Mouse (Mus musculus): ENCODE measurements around the gene Celf1. TPM values are rescaled to one million over a fixed set of nuclear protein-coding genes. Genes with fewer than 3 reads are reported as not detected.
A peak's percentile ranks its signal among the peaks of the same experiment; 100 is the strongest.

The Celf1 gene
- polyA plus RNA-seq, 1 experiment: 27.1 TPM

DNA sequence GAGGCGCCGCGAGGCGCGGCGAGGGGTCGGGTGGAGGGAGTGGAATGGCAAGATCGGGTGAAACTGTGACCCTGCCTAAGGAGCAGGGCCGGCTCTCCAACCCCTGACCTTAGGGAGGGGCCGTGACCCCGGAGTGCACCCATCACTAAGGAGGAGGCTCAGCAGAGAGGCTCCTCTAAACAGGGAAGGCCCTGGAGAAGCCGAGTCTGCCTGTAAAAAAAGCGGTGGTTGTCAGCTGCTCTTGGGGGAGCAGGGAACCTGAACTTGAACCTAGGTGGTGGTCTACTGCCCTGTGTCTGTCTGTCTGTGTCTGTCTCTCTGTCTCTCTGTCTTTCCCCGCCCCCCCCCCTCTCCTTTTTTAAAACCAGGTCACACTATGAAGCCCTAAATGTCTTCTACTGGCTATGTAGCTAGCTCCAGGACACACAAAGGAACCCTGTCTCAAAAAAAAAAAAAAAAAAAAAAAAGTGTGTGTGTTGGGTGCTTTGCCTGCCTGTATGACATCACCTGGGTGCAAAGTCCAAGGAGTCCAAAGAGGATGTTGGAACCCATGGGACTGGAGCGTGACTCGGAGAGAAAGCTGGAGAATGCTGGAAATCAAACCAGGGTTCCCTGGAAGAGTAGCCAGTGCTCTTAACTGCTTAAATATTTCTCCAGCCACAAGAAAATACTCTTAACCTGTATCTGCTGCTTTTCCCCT, 22.0 kb upstream of the Celf1 start:
- Histone ChIP-seq H3ac (ENCODE audit: control insufficient read depth, insufficient read length) (peak overlapping the region; percentile 76), H3K4me2 (ENCODE audit: low read depth) (peak overlapping the region; percentile 92), H3K79me2 (ENCODE audit: control insufficient read depth, insufficient read depth) (peaks cover 37% of the 10 kb centered on the region), H3K36me3 (ENCODE audit: control insufficient read depth, insufficient read depth) (peaks cover 3% of the 10 kb centered on the region), H3K4me3 (peak overlapping the region; percentile 78), H3K27me3 (ENCODE audit: control insufficient read depth, insufficient read depth, insufficient read length) (no peaks in the 10 kb centered on the region)
- TF ChIP-seq MAX (IDR thresholded peaks at IDR 0.05; ENCODE audit: low read depth) (no peak), TCF12 (IDR thresholded peaks at IDR 0.05; ENCODE audit: insufficient read depth, poor library complexity, severe bottlenecking) (no peak), POLR2AphosphoS2 (IDR thresholded peaks at IDR 0.05; ENCODE audit: insufficient read length, low read depth) (no peak), TCF3 (IDR thresholded peaks at IDR 0.05; ENCODE audit: insufficient read length, low read depth) (no peak), REST (IDR thresholded peaks at IDR 0.05; ENCODE audit: insufficient read depth, insufficient read length) (no peak), USF1 (IDR thresholded peaks at IDR 0.05; ENCODE audit: low read depth) (no peak), E2F4 (IDR thresholded peaks at IDR 0.05; ENCODE audit: insufficient read depth) (no peak), CEBPB (IDR thresholded peaks at IDR 0.05; ENCODE audit: insufficient read depth, poor library complexity, severe bottlenecking) (no peak), MYOD1 (IDR thresholded peaks at IDR 0.05; ENCODE audit: control insufficient read depth in 1 of 3, insufficient read length in 2 of 3, low read depth in 2 of 3) (no peak), MYOG (IDR thresholded peaks at IDR 0.05; ENCODE audit: control insufficient read depth in 1 of 3, insufficient read depth in 1 of 3, insufficient read length in 2 of 3, low read depth in 2 of 3) (no peak), POLR2A (IDR thresholded peaks at IDR 0.05; ENCODE audit: insufficient read length, low read depth) (no peak), SRF (IDR thresholded peaks at IDR 0.05; ENCODE audit: control insufficient read depth, insufficient read length, low read depth) (no peak)

- Histone ChIP-seq H3K4me3 (no peak overlapping the region), H3K79me2 (ENCODE audit: control insufficient read depth, insufficient read depth) (peaks cover 12% of the 10 kb centered on the region), H3ac (ENCODE audit: control insufficient read depth, insufficient read length) (no peak overlapping the region), H3K27me3 (ENCODE audit: control insufficient read depth, insufficient read depth, insufficient read length) (no peaks in the 10 kb centered on the region), H3K4me2 (ENCODE audit: low read depth) (no peak overlapping the region), H3K36me3 (ENCODE audit: control insufficient read depth, insufficient read depth) (no peaks in the 10 kb centered on the region)
- TF ChIP-seq USF1 (IDR thresholded peaks at IDR 0.05; ENCODE audit: low read depth): no peak
- no peak for TF ChIP-seq POLR2A (IDR thresholded peaks at IDR 0.05; ENCODE audit: insufficient read length, low read depth)
- TF ChIP-seq TCF3 (IDR thresholded peaks at IDR 0.05; ENCODE audit: insufficient read length, low read depth): no peak
- no peak for TF ChIP-seq MAX (IDR thresholded peaks at IDR 0.05; ENCODE audit: low read depth)
- TF ChIP-seq MYOD1 (IDR thresholded peaks at IDR 0.05; ENCODE audit: control insufficient read depth in 1 of 3, insufficient read length in 2 of 3, low read depth in 2 of 3): no peak
- TF ChIP-seq CEBPB (IDR thresholded peaks at IDR 0.05; ENCODE audit: insufficient read depth, poor library complexity, severe bottlenecking): no peak
- no peak for TF ChIP-seq SRF (IDR thresholded peaks at IDR 0.05; ENCODE audit: control insufficient read depth, insufficient read length, low read depth)
- TF ChIP-seq REST (IDR thresholded peaks at IDR 0.05; ENCODE audit: insufficient read depth, insufficient read length): no peak
- TF ChIP-seq POLR2AphosphoS2 (IDR thresholded peaks at IDR 0.05; ENCODE audit: insufficient read length, low read depth): no peak
- no peak for TF ChIP-seq TCF12 (IDR thresholded peaks at IDR 0.05; ENCODE audit: insufficient read depth, poor library complexity, severe bottlenecking)
- TF ChIP-seq MYOG (IDR thresholded peaks at IDR 0.05; ENCODE audit: control insufficient read depth in 1 of 3, insufficient read depth in 1 of 3, insufficient read length in 2 of 3, low read depth in 2 of 3): no peak
- TF ChIP-seq E2F4 (IDR thresholded peaks at IDR 0.05; ENCODE audit: insufficient read depth): no peak
Observed at GRCm38 (mm10) chr2:90921178-90921577, 19.0 kb upstream of the Celf1 start.

- Histone ChIP-seq H3ac (ENCODE audit: control insufficient read depth, insufficient read length) (no peak overlapping the region), H3K36me3 (ENCODE audit: control insufficient read depth, insufficient read depth) (no peaks in the 10 kb centered on the region), H3K27me3 (ENCODE audit: control insufficient read depth, insufficient read depth, insufficient read length) (no peaks in the 10 kb centered on the region), H3K4me2 (ENCODE audit: low read depth) (no peak overlapping the region), H3K79me2 (ENCODE audit: control insufficient read depth, insufficient read depth) (no peaks in the 10 kb centered on the region), H3K4me3 (no peak overlapping the region)
- TF ChIP-seq CEBPB (IDR thresholded peaks at IDR 0.05; ENCODE audit: insufficient read depth, poor library complexity, severe bottlenecking) (peak; percentile 74), E2F4 (IDR thresholded peaks at IDR 0.05; ENCODE audit: insufficient read depth) (no peak)
Observed at GRCm38 (mm10) chr2:90922636-90923035, 17.5 kb upstream of the Celf1 start.

DNA sequence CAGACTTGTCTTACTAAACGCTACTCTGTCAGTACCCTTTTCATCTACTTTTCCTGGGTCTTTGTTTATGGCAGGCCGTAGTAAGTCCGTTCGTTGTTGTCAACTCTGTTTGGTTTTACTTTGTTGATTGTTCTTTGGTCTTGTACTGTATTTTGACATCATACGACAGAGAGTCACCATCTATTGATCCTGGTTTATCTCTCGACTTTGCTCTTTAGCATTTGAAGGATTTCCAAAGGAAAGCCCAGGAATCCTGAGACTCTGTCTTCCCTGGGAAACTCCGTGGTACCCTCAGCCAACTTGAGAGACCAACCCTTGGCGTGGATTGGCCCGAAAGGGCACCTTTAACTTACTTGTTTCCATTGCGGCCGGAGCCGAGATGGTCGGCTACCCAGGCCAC, 11.6 kb upstream of the Celf1 start:
- Histone ChIP-seq H3K27me3 (ENCODE audit: control insufficient read depth, insufficient read depth, insufficient read length) (no peaks in the 10 kb centered on the region), H3K4me2 (ENCODE audit: low read depth) (no peak overlapping the region), H3K4me3 (no peak overlapping the region), H3ac (ENCODE audit: control insufficient read depth, insufficient read length) (no peak overlapping the region), H3K36me3 (ENCODE audit: control insufficient read depth, insufficient read depth) (no peaks in the 10 kb centered on the region), H3K79me2 (ENCODE audit: control insufficient read depth, insufficient read depth) (no peaks in the 10 kb centered on the region)
- TF ChIP-seq E2F4 (IDR thresholded peaks at IDR 0.05; ENCODE audit: insufficient read depth): no peak
- TF ChIP-seq TCF12 (IDR thresholded peaks at IDR 0.05; ENCODE audit: insufficient read depth, poor library complexity, severe bottlenecking): no peak

- Histone ChIP-seq H3K4me2 (ENCODE audit: low read depth) (no peak overlapping the region), H3K4me3 (no peak overlapping the region), H3ac (ENCODE audit: control insufficient read depth, insufficient read length) (no peak overlapping the region), H3K27me3 (ENCODE audit: control insufficient read depth, insufficient read depth, insufficient read length) (no peaks in the 10 kb centered on the region), H3K79me2 (ENCODE audit: control insufficient read depth, insufficient read depth) (no peaks in the 10 kb centered on the region), H3K36me3 (ENCODE audit: control insufficient read depth, insufficient read depth) (no peaks in the 10 kb centered on the region)
- no peak for TF ChIP-seq POLR2AphosphoS2 (IDR thresholded peaks at IDR 0.05; ENCODE audit: insufficient read length, low read depth)
Observed at GRCm38 (mm10) chr2:90931829-90932228, 8.4 kb upstream of the Celf1 start.

All from myocyte (in vitro differentiated cells).